Mouse (Mus musculus) kidney, adult 2 months (tissue): ENCODE data around the gene Adssl1.

Experiments
- CTCF ChIP-seq: fragments of 200-500 bp; conservative IDR thresholded peaks from 2 replicates; pipeline ENCODE4 v1.5.1; 2011; ENCODE audit warnings: low read depth, mild to moderate bottlenecking, control low read depth, low read length, moderate library complexity, mixed read lengths; ENCODE audit not compliant: insufficient read depth, insufficient read length
- POLR2A ChIP-seq: fragments of 200-500 bp; IDR thresholded peaks from one replicate; pipeline ENCODE4 v1.6.1; 2011; ENCODE audit warnings: low read depth, low read length, control low read depth

DNA sequence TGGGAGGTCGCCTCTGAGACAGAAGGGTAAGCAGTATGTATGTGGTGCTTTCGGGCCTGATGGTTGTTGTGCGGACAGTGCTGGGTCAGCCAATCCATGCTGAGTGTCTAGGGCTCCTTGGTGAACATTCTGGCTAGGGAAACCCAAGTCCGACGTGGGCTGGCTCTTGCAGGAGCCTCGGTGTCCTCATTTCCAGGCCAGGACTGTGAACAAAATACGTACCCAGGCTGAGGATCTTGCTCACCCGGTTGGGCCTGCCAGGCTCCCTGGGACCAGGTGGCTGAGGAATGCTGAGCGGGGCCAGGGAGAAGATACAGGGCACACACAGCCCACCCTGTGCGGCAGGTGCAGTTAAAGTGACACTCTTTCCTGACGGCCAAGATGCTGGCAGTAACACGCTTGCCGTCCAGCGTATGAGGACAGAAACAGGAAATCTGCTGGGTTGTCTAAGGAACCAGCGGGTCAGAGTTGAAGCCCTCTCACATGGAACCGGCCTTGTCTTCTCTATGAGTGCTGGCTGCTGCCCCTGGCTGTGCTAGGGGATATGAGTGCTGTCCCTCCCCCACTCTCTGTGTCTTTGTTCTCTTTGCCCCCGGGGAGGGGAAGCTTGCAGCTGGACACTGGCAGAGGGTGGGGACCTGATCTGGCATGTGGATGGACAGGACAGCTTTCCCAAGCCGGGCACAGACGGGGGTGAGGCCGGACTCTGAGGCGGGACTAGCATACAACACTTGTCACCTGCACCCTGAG lies 26.7 kb upstream of the Adssl1 start:
- TF ChIP-seq CTCF = no peak
- TF ChIP-seq POLR2A = no peak
